Mouse (Mus musculus) common myeloid progenitor, adult 5-6 weeks (primary cell): Measurements from ENCODE around the gene Ahsa1. TPM values are rescaled to one million over a fixed set of nuclear protein-coding genes. Genes with fewer than 3 reads are reported as not detected.
"Not testable (repeated sequence)": the region's sequence is repeated elsewhere in the genome, so short reads cannot be mapped to it uniquely, and the experiment has no call there.

Source experiments
- ATAC-seq: replicated peaks from 2 replicates; pipeline ENCODE4 v1.8.0; 2016; ENCODE audit warnings: low read depth, mild to moderate bottlenecking, moderate TSS enrichment, inconsistent platforms; ENCODE audit not compliant: poor library complexity, severe bottlenecking
- total RNA-seq: library from RNA; stranded (forward); fragments of 200-1000, 187-1606 nt; gene quantifications from 2 replicates; pipeline ENCODE4 v1.2.3, GENCODE M21; 2017

Ahsa1 gene
- total RNA-seq = 253 and 275 TPM in 2 replicates

DNA sequence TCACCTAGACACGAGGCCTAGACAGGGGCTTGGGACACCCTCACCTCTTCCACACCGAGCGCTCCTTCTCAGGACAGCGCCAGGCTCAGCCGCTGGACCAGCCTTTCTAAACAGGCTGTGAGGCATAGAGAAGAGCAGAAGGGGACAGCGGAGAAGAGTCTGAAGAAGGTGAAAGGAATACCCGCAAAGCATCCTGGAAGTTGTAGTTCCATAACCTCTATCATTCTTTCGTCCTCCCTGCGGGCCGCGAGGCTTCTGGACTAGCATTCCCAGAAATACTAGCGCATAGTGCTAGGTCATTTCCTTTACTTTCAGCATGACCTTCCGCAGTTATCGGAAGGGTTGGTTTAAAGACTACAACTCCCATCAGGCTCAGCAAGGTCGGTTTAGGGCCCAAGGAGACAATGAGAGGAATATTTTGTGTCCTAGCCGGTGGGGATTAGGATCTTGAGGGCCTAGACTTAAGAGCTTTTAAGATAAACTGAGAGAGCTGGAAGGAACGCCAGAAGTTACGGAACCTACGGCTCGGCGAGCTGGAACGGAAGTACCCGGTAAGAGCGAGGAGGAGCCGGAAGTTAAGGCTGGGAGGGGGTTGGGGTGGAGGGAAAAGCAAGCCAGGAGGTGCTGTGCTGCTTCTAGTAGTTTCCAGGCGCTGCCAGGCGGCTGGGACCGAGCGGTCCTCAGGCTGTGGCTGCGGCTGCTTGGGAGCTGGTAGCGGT is at the start of gene Ahsa1, which contains the start of gene Vipas39:
TSS of gene Ahsa1 (plus strand) at position 372 of the 719 bp plus-strand sequence.
TSS of gene Vipas39 (minus strand) at position 149 of the 719 bp plus-strand sequence.
- ATAC-seq = peak; percentile 92

DNA sequence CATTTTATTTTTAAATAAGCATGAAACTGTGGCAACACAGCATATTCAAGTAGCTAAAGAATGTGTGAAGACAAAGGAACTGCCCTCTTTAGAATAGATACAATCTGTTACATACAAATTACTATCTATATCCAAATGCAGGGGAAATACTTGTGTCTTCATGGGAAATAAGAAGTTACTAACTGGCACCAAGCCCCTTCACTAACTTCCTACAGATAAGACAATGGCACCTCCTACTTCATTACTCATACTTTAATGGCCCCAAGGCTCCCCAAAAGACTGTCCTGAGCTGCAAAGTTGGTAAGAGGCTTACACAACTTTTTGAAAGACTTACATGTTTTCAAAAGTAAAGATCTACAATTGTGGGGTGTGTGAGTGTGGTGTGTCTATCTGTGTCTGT is 48.7 kb upstream of the Ahsa1 start:
- no peak for ATAC-seq

DNA sequence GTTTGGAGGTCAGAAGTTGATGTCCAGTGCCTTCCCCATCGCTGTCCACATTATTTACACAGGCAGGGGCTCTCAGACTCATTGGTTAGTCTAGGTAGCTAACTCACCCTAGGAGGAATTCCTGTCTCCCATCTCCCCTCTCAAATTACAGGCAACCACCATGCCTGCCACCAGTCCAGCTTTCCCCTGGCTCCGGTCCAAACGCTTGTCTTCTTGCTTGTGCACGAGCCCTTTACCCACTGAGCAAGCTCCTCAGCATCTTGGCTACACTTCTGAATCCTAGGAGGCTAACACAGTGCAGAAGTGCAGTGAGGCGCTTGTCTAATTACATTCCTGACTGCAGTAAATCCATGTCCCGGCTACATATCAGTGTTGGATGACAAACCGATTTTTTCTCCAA is 46.9 kb upstream of the Ahsa1 start:
- ATAC-seq = no peak

DNA sequence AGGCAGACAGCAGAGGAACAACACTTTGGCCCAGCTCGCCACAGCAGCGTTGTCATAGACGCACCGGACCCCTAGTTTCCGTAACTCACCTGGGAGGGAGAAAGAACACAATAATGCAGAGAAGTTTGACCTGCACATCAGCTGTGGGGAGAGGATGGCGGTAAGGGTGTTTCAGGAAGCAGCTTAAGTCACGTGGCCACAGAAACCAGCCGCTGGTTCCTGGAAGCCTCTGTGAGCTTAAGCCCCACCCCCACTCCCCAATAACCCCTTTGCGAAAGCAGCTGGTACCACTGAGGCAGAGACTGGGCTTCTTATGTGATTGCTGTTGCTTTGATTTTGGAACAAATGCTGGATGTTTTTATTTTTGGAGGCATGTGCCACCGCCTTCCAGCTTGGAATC is 41.3 kb upstream of the Ahsa1 start:
- ATAC-seq = no peak

DNA sequence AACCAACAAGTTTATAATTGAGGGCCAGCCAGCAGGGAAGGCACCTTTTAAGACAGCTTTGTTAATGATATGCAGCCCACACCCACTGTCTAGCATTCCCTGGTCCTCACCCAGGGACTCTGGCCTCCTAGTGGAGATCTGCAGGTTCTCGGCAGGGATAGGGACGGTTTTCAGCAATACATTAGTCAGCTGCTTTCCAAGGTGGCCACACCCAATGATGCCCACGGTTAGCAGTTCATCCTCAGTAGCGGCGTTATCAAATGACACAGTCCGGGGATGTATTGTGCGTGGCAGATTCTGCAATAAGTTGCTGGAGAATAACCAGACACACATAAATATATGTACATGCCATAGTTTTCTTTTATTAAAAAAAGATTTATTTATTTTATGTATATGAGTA is 39.5 kb upstream of the Ahsa1 start:
- ATAC-seq = no peak

DNA sequence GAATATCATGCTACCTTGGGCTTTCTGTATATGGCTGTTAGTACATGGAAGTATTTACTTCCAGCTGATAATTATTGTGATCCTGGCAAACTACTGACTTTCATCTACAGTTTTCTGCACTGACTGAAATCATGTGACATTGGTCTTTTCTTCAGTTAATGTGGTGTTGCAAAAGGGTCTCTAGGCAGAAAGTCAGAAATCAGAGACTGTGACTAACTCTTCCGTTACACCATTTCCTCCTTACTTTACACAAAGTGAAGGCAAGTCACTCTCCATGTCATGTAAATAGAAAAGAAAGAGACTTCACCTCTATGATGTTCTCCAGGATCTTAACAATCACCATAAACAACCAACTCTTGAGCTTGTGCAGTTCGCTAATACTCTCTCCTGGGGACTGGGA is 36.6 kb upstream of the Ahsa1 start:
- no peak for ATAC-seq

DNA sequence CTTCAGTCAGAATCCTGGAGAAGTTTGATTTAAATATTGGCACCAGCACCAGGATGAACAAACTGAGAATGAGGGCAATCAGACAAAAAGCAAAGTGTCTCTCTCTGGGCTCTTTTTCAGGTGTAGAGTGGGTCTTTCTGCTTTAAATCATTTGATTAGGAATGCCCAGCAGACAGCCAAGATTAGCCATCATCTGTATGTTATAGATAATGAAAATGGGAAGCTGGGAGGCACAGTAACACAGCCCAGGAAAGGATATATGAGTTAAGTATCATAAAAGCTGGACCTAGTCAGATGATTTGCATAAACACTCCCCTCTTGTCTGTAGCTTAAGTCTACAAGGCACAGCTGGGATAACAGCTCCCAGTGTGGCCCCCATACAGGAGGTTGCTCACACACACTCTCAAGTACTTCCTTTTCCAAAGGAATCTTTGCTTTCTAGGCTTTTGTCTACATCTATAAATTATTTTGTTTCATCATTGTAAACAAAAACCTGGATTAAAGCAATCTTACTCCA is 35.8 kb upstream of the Ahsa1 start:
- no peak for ATAC-seq

DNA sequence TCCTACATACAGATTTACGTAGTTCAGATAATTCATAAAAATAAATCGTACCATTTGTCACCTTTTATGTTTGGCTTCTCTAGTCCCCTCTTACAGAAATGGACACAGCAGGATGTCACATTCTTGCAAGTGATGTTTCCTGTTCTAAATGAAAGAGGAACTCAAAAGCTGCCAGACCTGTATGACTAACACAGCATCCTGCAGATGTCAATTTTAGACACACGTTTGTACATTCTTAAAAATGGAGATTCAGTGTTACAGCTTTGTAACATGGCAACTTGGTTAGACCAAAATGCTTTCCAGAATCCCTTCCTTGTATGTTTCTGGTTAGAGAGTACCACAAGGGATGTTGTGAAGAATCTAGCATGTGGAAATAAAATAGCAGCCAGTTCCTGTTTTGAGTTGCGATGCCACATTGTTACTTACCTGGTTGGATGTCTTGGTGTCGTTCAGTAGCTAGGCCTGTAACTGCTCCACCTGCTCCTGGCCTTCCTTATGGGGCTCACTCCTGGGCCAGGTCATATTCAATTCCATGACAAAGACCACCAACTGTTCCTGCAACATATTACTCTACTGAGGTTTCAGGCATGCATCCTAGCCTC is 29.3 kb upstream of the Ahsa1 start:
- ATAC-seq = peak; percentile 81

DNA sequence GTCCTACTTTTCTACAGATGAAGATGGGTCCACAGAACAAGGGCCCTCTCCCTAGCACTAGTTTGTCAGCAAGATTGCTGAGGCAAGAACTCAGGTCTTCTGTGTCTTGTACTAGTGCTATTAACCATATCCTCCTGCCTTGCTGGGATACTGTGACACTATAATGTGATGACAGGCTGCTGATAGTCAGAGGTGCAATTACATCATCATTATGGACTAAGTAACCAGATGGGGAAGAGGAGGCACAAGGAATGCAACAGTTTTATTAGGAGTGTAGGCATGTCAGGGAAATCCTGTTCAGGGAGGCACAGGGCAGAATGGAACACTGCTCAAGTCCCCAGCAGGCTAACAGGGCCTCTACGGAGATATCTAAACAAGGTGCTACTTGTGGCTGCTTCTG is 27.6 kb upstream of the Ahsa1 start, which contains the start of gene Noxred1:
TSS of gene Noxred1 (minus strand) at position 101 of the 400 bp plus-strand sequence.
- ATAC-seq = no peak

DNA sequence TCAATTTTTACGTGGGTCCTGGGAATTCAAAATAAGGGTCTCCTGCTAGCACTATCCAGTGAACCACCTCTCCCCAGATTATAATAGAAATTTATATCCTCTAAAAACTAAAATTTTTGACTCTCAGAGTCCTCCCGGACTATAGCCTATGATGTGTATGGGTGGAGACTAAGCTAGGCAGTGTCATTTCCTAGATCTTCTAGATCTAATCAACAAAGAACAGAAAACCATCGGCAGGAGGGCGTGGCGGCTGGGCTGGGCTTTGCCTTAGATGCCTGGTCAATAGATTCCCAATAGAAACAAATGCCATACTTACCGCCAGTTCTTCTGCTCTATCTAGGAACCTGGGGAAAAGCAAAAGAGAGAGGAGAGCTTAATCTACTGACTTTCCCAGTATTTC is 16.1 kb upstream of the Ahsa1 start:
- no peak for ATAC-seq

DNA sequence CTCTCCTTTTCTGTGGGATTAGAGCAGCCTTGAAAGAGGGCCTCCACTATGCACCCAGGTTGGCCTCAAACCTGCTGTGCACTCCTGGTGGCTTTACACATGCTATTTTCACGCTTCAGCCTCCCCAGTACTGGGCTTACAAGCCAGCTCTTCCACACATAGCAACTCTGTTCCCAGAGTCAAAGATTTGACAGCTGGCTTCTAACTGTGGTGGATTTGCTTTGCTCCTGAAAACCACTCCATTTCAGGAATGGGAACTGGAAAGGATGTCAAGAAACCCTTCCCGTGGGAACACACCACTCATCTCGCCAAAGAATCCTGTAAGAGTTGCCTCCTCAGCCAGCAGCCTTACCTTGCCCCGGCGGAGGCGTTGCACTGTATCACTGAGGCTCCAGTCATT is 12.4 kb upstream of the Ahsa1 start:
- no peak for ATAC-seq

DNA sequence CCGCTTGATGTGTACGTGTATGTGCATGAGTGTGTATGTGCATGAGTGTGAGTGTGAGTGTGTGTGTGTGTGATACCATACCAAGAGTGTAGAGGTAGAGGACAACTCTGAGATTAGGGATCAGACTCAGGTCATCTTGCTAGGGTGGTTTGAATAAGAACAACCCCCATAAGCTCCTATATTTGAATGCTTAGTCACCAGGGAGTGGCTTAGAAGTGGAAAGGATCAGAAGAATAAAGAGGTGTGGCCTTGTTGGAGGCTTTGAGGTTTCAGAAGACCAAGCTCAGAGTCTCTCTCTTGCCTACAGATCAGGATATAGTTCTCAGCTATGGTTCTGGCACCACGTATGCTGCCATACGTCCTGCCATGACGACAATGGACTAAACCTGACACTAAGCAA is 9.7 kb upstream of the Ahsa1 start:
- ATAC-seq = peak; percentile 42

DNA sequence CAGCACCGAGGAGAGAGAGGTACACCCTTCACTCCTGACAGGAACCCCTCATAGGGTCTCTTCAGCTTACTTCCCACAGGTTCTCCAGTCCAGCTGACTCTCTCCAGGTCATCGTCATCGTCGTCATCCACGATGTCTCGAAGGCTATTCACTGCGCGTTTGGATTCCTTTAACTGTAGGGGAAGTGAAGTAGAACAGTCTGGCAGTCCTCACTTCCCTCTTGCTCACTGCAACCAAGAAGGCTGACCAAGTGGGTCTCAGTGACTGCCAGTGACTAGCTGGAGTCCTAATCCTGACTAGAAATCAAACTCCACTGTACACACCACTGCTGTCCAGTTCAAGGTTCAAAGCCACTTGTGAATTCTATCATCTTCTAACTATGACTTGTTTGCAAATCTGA is 5.7 kb upstream of the Ahsa1 start:
- no peak for ATAC-seq

DNA sequence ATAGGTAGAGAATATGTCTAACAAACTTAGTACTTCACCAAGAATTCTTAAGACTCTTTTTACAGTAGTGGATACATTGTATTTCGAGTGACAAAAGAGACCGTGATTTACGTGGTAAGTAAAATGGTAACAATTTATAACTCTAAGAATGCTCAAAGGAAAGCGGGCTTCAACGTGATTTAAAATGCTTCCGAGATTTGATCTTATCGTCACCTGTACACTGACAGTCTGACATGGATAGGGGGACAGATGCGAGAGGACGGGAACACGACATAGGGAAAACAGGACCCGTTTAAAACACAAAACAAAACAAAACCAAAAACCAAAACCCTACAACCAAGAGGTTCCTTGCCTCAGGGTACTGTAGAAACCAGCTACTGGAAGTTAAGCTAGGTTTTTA is 835 bp upstream of the Ahsa1 start:
- no peak for ATAC-seq

DNA sequence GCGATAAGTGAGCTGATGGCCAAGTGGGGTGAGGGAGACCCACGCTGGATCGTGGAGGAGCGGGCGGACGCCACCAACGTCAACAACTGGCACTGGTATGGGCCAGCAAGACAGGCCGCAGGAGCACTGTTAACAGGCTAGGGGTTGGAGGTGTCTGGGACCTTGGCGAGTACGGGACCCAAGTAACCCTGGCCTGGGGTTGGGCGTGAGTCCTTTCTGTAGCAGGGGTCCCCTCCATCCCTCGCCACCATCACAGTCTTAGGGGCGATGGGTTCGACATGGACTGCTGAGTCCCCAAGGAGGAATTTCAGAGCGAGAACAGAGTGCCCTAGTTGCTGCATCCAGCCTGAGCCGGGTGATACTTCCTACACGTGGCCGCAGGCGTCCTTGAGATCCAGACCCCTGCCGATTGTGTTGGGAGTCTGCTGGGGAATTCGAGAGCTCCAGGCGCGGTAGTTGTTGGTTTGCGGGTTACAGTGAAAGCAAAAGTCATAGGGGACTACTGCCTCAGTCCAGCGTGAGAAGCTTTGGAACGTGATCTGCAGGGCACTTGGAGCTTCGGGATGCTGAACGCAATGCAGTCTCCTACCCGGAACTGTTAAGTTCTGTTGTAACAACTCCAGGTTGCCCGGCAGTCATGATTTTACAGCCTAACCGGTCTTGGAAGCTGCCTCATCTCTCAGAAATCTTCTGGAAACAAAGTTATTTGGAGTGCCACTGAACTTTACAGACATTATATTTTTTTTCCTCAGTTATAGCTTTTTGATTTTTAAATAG is 736 bp downstream of the Ahsa1 start:
- peak; percentile 10 for ATAC-seq

DNA sequence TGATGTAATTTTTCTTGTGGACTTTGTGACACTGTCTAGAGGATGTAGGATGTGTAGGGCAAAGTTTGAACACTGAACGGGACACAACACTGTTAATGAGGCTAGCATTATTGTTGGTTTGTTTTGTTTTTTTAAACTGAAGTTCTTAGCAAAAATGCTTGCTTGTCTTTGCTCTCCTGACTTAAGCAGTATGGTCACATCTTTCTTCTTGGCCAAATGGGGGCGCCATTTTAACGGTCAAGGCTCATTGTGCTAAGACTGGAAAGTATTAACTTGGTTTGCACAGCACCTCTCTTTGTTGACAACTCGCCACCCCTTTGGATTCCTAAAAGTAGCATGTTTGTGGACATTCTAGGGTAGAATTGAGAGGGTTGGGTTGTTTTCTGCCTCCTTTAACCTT is 1.4 kb downstream of the Ahsa1 start:
- no peak for ATAC-seq

DNA sequence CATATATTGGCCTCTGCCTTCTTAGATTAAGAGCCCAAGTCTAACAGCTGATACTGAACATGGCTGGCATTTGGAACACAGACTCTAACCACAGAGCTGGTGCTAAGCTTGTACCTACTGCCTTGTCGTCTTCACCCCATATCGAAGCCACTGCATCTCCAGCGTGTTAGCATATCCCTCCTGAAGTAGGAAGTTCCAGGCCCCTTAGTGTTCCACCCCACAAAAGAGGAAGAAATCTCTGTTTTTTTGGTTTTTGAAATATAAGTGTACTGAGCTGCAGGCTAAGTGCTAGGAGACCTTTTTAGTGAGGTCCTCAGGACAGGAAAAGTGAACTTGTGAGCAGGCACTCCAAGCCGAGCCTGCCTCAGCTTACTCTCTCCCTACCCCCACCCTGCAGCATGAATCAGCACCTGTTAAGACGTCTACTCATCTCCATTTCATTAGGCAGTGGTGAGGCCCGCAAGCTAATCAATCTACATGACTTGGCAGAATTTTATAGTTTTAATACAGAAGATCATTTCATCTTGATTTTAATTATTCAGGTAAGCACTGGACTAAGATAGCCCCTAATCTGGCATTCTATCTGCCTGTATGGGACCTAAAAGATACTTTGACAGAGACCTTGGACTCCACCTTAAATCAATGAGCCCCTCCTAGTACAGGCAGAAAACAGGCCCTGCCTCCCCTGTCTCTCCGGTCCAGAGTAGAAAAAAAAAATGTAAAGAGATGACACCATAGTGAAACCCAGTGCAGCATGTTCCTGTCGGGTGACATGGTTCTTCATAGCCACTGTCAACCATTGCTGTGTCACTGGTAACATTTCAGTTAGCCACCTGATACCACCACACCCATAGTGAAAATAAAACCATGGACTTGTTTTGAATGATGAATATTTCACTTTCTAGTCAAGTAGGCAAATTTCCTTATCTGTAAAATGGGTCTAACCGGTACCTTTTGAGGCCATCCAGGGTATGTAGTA is 8.9 kb downstream of the Ahsa1 start:
- ATAC-seq = no peak

DNA sequence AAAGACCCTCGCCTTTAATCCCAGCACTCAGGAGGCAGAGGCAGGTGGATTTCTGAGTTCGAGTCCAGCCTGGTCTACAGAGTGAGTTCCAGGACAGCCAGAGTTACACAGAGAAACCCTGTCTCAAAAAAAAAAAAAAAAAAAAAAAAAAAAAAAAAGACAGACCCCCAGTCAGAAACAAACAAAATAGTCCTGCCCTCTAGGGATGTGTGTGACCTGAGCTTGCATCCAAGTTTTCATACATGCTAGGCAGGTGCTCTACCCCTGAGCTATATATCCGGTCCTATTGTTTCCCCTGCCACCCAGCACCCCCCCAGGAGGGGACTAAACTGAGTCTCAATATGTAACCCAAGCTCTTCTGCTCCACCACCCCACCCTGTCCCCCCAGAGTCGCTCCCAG is 11.0 kb downstream of the Ahsa1 start:
- not testable (repeated sequence) for ATAC-seq

DNA sequence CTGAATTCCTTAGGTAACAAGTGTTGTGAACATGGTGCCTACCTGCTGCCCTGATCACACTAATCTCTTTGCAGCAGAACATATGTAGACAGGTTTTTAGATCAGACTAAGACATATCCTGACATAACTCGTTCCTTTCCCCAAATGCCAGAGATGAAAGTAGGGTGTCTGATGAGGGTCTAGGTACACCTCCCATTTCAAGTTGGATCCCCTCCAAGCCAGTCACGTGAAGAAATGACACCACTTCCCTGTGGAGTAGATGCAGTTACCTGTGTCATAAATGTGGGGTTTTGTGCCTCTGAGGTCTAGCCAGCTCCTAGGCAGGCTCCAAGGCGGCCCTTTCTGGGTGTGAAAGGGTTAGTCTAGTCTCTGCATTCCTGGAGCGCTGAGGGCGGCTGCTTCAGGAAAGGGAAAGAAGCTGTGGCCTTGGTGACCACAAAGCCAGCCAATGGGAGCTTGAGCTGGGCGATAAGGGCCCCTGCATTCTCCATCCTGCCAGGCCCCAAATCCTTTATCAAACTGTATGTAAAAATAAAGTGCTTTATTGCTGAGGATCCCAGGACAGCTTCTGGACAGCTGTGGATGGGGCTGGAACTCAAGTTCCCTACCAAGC is 11.9 kb downstream of the Ahsa1 start:
- ATAC-seq = peak; percentile 85
